Mouse (Mus musculus) MEL (cell line): ENCODE measurements at regions not wholly inside any gene's neighbourhood (a gene's known extent, or its start where the extent isn't known, plus 50 kb on each side); places are given as distances from the start of the nearest gene placed in this dataset.

Experiments used
- DNase-seq: peaks from one replicate; pipeline ENCODE4 v3.0.0; 2011; ENCODE audit warnings: low read depth, low spot score
- H3K27ac ChIP-seq: 2 replicates; pipeline ENCODE4 v1.5.1; 2012; ENCODE audit warnings: low read depth, mild to moderate bottlenecking, control low read depth, low read length, moderate library complexity; ENCODE audit not compliant: control insufficient read depth
- H3K27me3 ChIP-seq, 2 experiments: fragments of 150-350 bp in 1 of 2; sonication (generic) in 1 of 2; 2 replicates each; pipeline ENCODE4 v1.6.1; 2012; ENCODE audit warnings: low read length in 2 of 2, mild to moderate bottlenecking in 2 of 2, improper control_type of control experiment in 1 of 2, moderate library complexity in 1 of 2; ENCODE audit not compliant: insufficient read depth in 2 of 2, control insufficient read depth in 1 of 2
- H3K36me3 ChIP-seq, 2 experiments: 2 replicates each; pipeline ENCODE4 v1.6.1; 2012 to 2014; ENCODE audit warnings: low read length in 2 of 2, improper control_type of control experiment in 1 of 2, inconsistent platforms in 1 of 2, mild to moderate bottlenecking in 1 of 2; ENCODE audit not compliant: insufficient read depth in 2 of 2, control insufficient read depth in 1 of 2
- H3K4me1 ChIP-seq, 2 experiments: fragments of 150-350 bp in 1 of 2; sonication (generic) in 1 of 2; 2 replicates each; pipeline ENCODE4 v1.6.1; 2012; ENCODE audit warnings: low read length in 2 of 2, improper control_type of control experiment in 1 of 2, mild to moderate bottlenecking in 1 of 2; ENCODE audit not compliant: insufficient read depth in 2 of 2, control insufficient read depth in 1 of 2
- H3K4me3 ChIP-seq, 2 experiments: fragments of 150-350 bp in 1 of 2; sonication (generic) in 1 of 2; 2 replicates each; pipeline ENCODE4 v1.5.1; 2012; ENCODE audit warnings: low read depth in 2 of 2, low read length in 2 of 2, mild to moderate bottlenecking in 2 of 2, moderate library complexity in 2 of 2, control low read depth in 1 of 2, improper control_type of control experiment in 1 of 2; ENCODE audit not compliant: control insufficient read depth in 1 of 2, insufficient read depth in 1 of 2
- H3K79me2 ChIP-seq: 2 replicates; pipeline ENCODE4 v1.6.1; 2012; ENCODE audit warnings: mild to moderate bottlenecking, low read length, moderate library complexity; ENCODE audit not compliant: control insufficient read depth, poor library complexity, insufficient read depth
- H3K9ac ChIP-seq: 2 replicates; pipeline ENCODE4 v1.6.1; 2012; ENCODE audit warnings: low read depth, mild to moderate bottlenecking, control low read depth, low read length, moderate library complexity; ENCODE audit not compliant: control insufficient read depth, poor library complexity, severe bottlenecking
- H3K9me3 ChIP-seq: fragments of 150-350 bp; sonication (generic); replicated peaks from 2 replicates; pipeline ENCODE4 v1.6.1; 2012; ENCODE audit warnings: mild to moderate bottlenecking, low read length, improper control_type of control experiment, moderate library complexity; ENCODE audit not compliant: insufficient read depth
- CHD2 ChIP-seq: IDR thresholded peaks from 2 replicates; pipeline ENCODE4 v1.6.1; 2011; ENCODE audit warnings: low read length, improper control_type of control experiment
- EP300 ChIP-seq, 2 experiments: IDR thresholded peaks; 2 replicates each; pipeline ENCODE4 v1.6.1; 2011; ENCODE audit warnings: improper control_type of control experiment in 2 of 2, low read length in 2 of 2, low read depth in 1 of 2, mild to moderate bottlenecking in 1 of 2
- GABPA ChIP-seq: IDR thresholded peaks from 2 replicates; pipeline ENCODE4 v1.6.1; 2012; ENCODE audit warnings: low read depth, mild to moderate bottlenecking, inconsistent platforms, low read length, improper control_type of control experiment, moderate library complexity
- GATA1 ChIP-seq: IDR thresholded peaks from 2 replicates; pipeline ENCODE4 v1.6.1; 2011; ENCODE audit warnings: low read depth, low read length, improper control_type of control experiment
- HCFC1 ChIP-seq: IDR thresholded peaks from 2 replicates; pipeline ENCODE4 v1.6.1; 2012; ENCODE audit warnings: low read depth, mild to moderate bottlenecking, inconsistent platforms, low read length, improper control_type of control experiment, moderate library complexity
- JUND ChIP-seq: IDR thresholded peaks from 2 replicates; pipeline ENCODE4 v1.6.1; 2011; ENCODE audit warnings: low read depth, mild to moderate bottlenecking, improper control_type of control experiment, low read length
- KAT2A ChIP-seq: conservative IDR thresholded peaks from 2 replicates; pipeline ENCODE4 v1.6.1; 2012; ENCODE audit warnings: low read depth, low read length, improper control_type of control experiment, inconsistent platforms
- MAFK ChIP-seq: IDR thresholded peaks from 2 replicates; pipeline ENCODE4 v1.6.1; 2011; ENCODE audit warnings: low read depth, mild to moderate bottlenecking, low read length, improper control_type of control experiment, borderline replicate concordance
- MAX ChIP-seq: IDR thresholded peaks from 2 replicates; pipeline ENCODE4 v1.6.1; 2011; ENCODE audit warnings: low read length, improper control_type of control experiment
- MAZ ChIP-seq: IDR thresholded peaks from 2 replicates; pipeline ENCODE4 v1.6.1; 2012; ENCODE audit warnings: low read depth, mild to moderate bottlenecking, inconsistent platforms, low read length, improper control_type of control experiment
- MXI1 ChIP-seq: IDR thresholded peaks from 2 replicates; pipeline ENCODE4 v1.6.1; 2011; ENCODE audit warnings: mild to moderate bottlenecking, low read depth, low read length, improper control_type of control experiment
- MYC ChIP-seq: IDR thresholded peaks from 2 replicates; pipeline ENCODE4 v1.6.1; 2011; ENCODE audit warnings: low read depth, mild to moderate bottlenecking, low read length, improper control_type of control experiment, moderate library complexity
- NELFE ChIP-seq: IDR thresholded peaks from 2 replicates; pipeline ENCODE4 v1.6.1; 2011; ENCODE audit warnings: low read depth, low read length, improper control_type of control experiment
- NRF1 ChIP-seq: IDR thresholded peaks from 2 replicates; pipeline ENCODE4 v1.6.1; 2014; ENCODE audit warnings: low read depth, mild to moderate bottlenecking, inconsistent platforms, low read length, improper control_type of control experiment, moderate library complexity; ENCODE audit not compliant: poor library complexity, insufficient read depth, severe bottlenecking
- POLR2A ChIP-seq, 2 experiments: IDR thresholded peaks; 2 replicates each; pipeline ENCODE4 v1.6.1; 2011 to 2012; ENCODE audit warnings: low read length in 2 of 2, mild to moderate bottlenecking in 2 of 2, control low read depth in 1 of 2, improper control_type of control experiment in 1 of 2, low read depth in 1 of 2, moderate library complexity in 1 of 2; ENCODE audit not compliant: control insufficient read depth in 1 of 2, insufficient read depth in 1 of 2, poor library complexity in 1 of 2
- POLR2AphosphoS2 ChIP-seq: IDR thresholded peaks from 2 replicates; pipeline ENCODE4 v1.6.1; 2011; ENCODE audit warnings: low read length, improper control_type of control experiment
- RCOR1 ChIP-seq: IDR thresholded peaks from 2 replicates; pipeline ENCODE4 v1.6.1; 2012; ENCODE audit warnings: low read depth, mild to moderate bottlenecking, inconsistent platforms, low read length, improper control_type of control experiment
- SIN3A ChIP-seq: IDR thresholded peaks from 2 replicates; pipeline ENCODE4 v1.6.1; 2012; ENCODE audit warnings: low read length, improper control_type of control experiment, inconsistent platforms
- TAL1 ChIP-seq: IDR thresholded peaks from 2 replicates; pipeline ENCODE4 v1.6.1; 2012; ENCODE audit warnings: mild to moderate bottlenecking, inconsistent platforms, low read length, moderate library complexity, mixed read lengths
- USF1 ChIP-seq: IDR thresholded peaks from 2 replicates; pipeline ENCODE4 v1.6.1; 2014; ENCODE audit warnings: low read depth, mild to moderate bottlenecking, inconsistent platforms, low read length, improper control_type of control experiment, moderate library complexity
- USF2 ChIP-seq, 2 experiments: IDR thresholded peaks; 2 replicates each; pipeline ENCODE4 v1.6.1; 2011 to 2012; ENCODE audit warnings: improper control_type of control experiment in 2 of 2, low read length in 2 of 2, borderline replicate concordance in 1 of 2, inconsistent platforms in 1 of 2, low read depth in 1 of 2, mild to moderate bottlenecking in 1 of 2; ENCODE audit not compliant: insufficient read depth in 1 of 2
- ZC3H11A ChIP-seq: IDR thresholded peaks from 2 replicates; pipeline ENCODE4 v1.6.1; 2012; ENCODE audit warnings: low read depth, mild to moderate bottlenecking, inconsistent platforms, low read length, improper control_type of control experiment
- ZMIZ1 ChIP-seq: IDR thresholded peaks from 2 replicates; pipeline ENCODE4 v1.6.1; 2012; ENCODE audit warnings: low read depth, mild to moderate bottlenecking, inconsistent platforms, low read length, improper control_type of control experiment, moderate library complexity

GRCm38 (mm10) chr6:101689684-101690083, 312.0 kb upstream of the Pdzrn3 start:
- Histone ChIP-seq H3K9ac (no peak overlapping the region), H3K27me3 (no peaks in the 10 kb centered on the region), H3K9me3 (no peaks in the 10 kb centered on the region), H3K36me3 (no peaks in the 10 kb centered on the region), H3K4me1 (no peaks in the 10 kb centered on the region), H3K27ac (no peak overlapping the region), H3K79me2 (no peaks in the 10 kb centered on the region), H3K4me3 (no peak overlapping the region)
- DNase-seq = no peak
- no peak for TF ChIP-seq MAZ
- no peak for TF ChIP-seq USF2 (IDR thresholded peaks at IDR 0.05; ENCODE audit: borderline replicate concordance in 1 of 2, insufficient read depth in 1 of 2, low read depth in 1 of 2, low read length in 2 of 2)
- TF ChIP-seq CHD2 = no peak
- no peak for TF ChIP-seq SIN3A
- TF ChIP-seq ZC3H11A = no peak
- TF ChIP-seq EP300 (IDR thresholded peaks at IDR 0.05; ENCODE audit: low read depth in 1 of 2, low read length in 2 of 2) = no peak
- no peak for TF ChIP-seq MXI1
- TF ChIP-seq KAT2A = no peak
- TF ChIP-seq RCOR1 = no peak
- TF ChIP-seq HCFC1 = no peak
- no peak for TF ChIP-seq NELFE
- TF ChIP-seq MYC = no peak
- no peak for TF ChIP-seq POLR2A (IDR thresholded peaks at IDR 0.05; ENCODE audit: control insufficient read depth in 1 of 2, insufficient read depth in 1 of 2, low read depth in 1 of 2, low read length in 2 of 2, poor library complexity in 1 of 2)
- no peak for TF ChIP-seq USF1
- TF ChIP-seq GATA1 = no peak
- TF ChIP-seq GABPA = no peak
- no peak for TF ChIP-seq NRF1
- TF ChIP-seq JUND = no peak
- TF ChIP-seq ZMIZ1 = no peak
- no peak for TF ChIP-seq MAFK

- Histone ChIP-seq H3K9me3 (no peaks in the 10 kb centered on the region), H3K4me3 (no peak overlapping the region), H3K27ac (no peak overlapping the region), H3K36me3 (no peaks in the 10 kb centered on the region)
- TF ChIP-seq MAX (no peak), POLR2AphosphoS2 (no peak), TAL1 (no peak), POLR2A (IDR thresholded peaks at IDR 0.05; ENCODE audit: control insufficient read depth in 1 of 2, insufficient read depth in 1 of 2, low read depth in 1 of 2, low read length in 2 of 2, poor library complexity in 1 of 2) (no peak), GATA1 (no peak), ZC3H11A (no peak)
- TF ChIP-seq, all 39 proteins: peak for 0
- H3K9ac ChIP-seq = no peak overlapping the region
- no peaks in the 10 kb centered on the region for H3K4me1 ChIP-seq
- DNase-seq = no peak
- no peaks in the 10 kb centered on the region for H3K79me2 ChIP-seq
- no peaks in the 10 kb centered on the region for H3K27me3 ChIP-seq
These were observed 308.9 kb upstream of the Pdzrn3 start for GRCm38 (mm10) chr6:101686578-101686977.
